Mouse (Mus musculus): ENCODE results near the gene Sdk2.

Sdk2 gene

DNA sequence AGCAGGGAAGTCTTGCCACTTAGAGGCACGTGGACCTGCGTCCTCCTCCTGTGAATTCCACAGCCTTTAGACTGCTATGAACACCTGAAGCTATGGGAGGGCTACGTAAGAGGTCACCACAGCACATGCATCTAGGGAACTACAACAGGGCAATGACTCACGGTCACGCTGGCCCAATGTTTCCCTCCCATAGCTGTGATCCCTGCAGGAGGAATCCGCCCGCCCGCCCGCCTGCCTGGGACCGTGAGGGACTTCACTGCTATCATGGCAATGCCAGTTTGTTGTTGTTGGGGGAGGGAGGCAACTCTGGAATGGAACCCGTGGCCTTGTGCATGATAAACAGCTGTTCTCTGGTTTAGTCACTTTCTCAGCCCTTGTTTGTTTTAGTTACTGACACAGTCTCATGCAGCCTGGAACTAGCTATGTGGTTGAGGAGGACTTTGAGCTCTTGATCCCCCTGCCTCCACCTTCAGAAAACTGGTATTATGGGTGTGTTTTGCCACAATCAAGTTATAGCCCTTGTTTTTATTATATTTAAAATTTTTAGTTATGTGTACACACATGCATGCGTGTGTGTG lies 249.8 kb downstream of the Sdk2 start:
- DNase-seq: no peak

DNA sequence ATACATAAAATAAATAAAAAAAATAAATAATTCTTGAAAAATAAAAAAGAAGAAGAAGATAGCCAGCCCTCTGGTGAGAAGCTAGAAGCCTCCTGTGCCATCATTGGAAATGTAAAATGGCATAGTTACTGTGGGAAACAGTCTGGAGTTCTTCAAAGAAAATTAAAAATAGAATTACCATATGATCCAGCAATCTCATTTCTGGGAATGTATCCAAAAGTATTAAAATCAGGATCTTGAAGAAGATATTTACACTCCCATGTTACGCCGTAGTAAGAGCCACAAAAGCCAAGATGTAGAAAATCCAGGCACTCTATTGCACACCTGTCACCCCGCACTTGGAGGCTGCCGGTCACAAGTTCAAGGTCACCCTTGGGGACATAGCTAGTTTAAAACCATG lies 250.4 kb downstream of the Sdk2 start:
- DNase-seq: no peak

DNA sequence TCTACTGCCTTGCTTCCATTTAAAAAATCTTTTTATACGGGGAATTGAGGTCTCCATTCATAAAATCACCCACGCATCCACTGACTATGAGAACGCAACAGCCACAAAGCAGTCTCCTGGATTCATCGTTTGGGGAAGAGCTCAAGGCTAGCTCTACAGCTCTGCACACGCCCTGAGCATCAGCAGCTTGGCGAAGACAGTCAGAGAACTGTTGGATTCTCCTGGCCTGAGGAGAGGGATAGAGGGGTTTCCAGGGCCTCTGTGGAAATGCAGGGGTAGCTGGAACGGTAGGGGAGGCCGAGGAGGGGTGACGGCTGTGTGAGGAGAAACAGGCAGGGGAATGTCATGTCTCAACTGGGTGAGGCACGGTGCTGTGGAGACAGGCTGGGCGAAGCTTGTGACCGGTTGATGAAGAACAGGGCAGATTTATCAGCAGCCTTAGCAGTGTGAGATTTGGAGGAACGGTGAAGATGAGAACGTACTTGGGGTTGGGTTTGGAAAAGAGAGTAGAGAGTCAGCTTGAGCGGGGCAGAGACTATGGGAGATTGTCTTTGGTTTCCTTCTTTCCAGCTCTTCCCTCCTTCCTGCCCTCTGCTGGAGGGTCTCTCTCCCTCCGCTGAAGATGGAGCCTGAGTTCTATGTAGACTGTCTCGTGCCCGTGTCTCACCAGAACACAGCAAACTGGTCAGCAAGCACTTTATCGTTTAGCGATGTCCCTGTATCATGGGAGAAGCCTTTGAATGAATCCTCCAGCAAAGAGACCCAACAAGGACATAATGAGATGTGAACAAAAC lies 255.1 kb downstream of the Sdk2 start:
- no peak for DNase-seq

DNA sequence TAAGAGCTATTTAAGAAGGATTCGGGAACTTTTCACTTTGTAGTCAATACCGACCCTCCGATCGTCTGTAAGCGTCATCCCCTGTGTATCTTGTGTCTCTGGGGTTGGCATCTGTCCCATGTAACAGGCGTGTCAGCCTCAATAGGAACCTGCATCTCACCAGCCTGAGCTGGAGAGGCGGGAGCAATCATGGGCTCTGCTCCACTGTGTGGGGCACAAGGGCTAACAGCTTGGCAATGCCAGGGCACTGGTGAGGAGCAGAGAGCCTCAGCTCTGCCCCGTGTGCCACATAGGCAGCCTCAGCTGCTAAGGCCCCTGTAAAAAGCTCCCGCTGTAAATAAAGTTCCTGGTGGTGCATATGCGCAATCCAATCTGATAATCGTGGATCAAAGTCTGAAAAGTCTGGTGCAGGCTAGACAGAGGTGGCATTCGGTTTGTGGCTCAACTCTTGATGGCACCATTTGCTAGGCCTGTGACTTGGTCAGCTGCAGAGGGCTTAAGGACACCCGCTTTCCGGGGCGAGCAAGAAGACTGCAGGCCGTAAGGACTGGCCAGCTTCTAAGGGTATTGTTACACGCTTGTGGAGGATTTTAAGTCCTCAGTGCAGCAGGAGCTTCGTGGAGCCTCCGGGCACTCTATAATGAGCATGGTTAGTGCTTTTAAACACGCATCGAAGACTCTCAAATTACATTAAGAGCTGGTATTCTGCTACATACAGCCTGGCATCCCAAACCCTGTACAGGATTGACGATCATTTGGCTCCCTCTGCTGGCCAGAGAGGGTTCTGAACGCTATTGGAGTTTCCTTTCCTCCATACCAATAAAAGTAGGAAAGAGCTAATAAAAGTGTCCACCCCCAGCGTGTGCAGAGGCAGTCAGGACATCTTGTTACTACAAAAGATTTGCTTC lies 256.0 kb downstream of the Sdk2 start:
- DNase-seq: peak; percentile 15 to 29

DNA sequence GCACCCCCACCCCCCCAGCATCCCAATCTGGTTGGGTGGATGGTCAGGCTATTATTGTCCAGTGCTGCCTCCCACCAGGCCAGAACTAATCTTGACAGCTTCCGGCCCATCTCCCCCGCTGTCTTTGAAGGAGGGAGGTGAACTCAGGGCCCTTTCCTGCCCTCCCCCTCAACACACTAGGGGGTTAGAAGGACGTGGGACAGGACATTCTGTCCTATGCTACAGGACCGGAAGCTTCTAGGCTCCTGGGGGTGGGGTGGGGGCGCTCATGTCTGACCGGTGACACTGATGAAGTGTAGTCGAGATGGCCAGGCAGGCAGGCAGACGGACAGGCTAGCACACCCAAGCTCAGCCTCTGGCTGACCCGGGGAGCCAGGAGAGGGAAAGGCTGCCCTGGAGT lies 259.8 kb downstream of the Sdk2 start:
- DNase-seq: no peak

DNA sequence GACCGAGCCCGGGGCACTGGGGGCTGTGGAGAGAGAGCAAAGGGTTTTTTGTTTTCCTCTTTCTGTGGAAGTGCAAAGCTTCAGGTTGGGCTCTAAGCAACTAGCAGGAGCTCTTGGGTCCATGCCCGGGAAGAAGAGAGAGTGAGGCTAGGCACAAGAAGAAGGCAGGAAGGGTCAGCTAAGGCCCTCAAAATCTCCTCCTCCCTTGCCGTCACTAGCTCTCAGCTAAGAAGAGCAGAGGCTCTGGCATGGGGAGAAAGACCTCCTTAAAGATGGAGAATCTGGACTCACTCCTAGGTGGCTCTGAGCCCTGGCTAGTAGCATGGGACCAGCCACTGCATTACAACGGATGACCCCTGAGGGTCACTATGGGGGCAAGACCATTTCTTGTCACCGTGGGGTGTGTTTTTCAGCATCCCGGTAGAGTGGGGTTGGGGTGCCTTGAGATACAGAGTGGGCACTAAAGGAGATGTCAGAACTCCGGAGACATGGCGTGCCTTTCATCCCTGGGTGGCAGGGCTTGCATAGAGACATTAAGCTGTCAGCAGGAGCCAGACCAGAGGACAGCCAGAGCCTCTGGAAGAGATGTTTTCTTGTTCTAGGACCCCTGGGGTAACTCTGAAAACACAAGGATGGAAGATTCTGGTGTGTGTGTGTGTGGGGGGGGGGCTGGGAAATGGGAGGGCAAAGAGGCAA lies 260.3 kb downstream of the Sdk2 start:
- DNase-seq: no peak

DNA sequence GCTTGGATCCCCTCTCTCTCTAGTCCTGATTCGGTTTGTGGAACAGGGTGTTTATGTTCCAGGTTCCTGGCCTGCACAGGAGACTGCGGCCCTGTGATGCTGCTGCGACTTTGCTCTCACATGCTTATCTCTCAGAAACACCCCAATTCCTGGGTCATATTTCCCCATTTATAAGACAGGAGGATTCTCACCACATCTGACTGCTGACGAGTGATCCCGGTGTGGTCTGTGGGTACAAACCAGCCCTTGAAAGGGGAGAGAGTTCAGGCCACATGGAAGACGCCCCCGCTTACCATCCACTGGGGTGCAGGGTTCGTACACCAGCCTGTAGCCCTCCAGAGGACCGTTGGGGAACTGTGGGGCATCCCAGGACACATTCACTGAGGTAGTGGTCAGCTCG lies 260.9 kb downstream of the Sdk2 start:
- DNase-seq: no peak

DNA sequence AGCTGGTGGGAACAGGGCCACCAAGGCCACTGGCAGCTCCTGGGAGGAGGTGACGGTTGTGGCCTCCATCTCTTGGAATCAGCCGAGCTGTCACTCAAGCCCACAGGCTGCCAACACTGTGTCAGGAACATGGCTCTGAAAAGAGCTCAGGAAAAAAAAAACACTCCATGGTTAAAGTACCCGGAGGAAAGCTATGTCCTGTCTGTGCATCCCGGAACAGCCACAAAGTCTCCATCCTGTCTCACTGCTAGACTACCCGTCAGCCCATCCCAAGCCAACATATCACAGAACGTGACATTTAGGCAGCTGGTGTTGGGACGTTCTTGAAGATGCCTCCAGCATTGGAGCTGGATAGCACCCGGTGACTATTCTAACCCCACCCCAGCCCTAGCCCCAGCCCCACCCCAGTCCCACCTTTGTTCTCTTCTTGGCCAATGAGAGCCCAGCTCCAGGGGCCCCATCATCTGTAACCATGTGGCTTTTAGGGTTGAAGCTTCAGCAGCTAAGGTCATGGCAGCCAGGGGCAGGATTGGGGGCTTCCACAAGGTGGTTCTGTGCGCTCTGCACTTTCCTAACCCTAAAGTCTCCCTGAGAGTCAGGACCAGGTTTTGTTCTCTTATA lies 263.4 kb downstream of the Sdk2 start:
- peak in 1 of 2 experiments; percentile 16 for DNase-seq

DNA sequence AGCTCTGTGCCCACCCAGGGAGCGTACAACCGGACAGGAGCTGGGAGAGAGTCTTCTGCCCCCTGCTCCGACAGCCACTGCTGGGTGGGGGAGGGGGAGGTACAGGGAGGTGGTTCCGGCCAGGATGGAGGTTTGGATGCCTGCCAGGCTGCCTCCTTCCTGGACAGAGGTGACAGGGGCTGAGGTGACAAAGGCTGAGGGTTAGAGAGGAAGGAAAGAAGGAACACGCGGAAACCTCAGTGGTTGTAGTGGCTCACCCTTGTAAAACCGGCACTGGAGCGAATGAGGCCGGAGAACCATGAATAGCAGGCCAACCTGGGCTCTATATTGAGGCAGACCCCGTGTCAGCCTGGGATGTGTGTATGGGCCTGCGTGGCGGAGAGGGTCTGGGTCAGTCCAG lies 264.4 kb downstream of the Sdk2 start:
- DNase-seq: peak in 1 of 2 experiments; percentile 14

DNA sequence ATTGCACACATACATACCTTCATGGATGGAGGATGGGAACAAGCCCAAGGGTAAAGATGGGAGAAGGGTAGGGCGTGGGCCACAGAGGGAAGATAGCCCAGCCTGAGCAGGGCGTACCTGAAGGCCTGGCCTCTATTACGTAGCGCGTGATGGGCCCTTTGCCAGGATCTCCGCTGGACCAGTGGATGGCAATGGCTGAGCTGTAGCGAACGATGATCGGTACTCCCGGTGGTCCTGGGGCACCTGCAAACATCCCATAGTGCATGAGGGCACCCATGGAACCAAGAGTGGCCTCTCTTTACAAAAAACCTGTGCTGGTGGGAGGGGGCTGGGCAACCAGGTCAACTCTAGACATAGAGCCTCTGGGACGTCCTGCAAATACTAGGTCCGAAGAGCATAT lies 266.8 kb downstream of the Sdk2 start:
- no peak for DNase-seq

DNA sequence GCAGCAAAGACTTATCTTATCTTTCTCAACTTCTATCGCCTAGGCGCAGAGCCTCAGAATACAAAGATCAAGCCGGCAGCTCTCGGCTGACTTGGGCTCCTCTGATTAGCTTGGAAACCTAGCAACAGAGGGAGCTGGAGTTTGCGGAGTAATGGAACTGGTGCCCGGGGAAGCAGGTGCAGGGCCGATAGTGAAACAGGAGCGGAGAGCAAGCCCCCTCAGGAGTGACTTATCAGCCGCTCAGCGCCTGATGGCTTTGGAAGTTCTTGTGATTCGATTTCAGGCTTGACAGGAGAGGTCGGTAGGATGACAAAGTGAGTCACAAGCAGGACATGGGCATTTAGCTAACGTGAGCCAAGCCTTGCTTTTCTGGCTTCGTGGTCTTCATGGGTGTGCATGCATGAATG lies 267.8 kb downstream of the Sdk2 start:
- DNase-seq: no peak

DNA sequence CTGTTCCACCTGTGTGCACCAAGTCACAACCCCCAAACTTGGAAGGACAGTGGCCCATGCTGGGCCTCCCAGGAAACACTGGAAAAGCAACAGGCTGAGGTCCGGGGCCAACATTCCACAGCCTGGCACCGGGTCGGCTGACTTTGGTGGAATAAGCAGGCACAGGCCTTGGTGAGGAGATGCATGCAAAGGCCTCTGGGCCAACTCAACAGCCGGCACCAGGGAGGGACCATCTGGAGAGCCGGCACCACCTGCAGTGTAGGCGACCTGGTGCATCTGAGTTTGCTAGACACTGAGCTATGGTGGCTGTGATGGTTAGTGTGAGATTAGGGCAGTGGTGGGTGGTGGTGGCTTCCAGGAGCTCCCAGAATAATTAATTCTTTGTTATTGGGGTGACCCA lies 268.8 kb downstream of the Sdk2 start:
- DNase-seq: no peak

DNA sequence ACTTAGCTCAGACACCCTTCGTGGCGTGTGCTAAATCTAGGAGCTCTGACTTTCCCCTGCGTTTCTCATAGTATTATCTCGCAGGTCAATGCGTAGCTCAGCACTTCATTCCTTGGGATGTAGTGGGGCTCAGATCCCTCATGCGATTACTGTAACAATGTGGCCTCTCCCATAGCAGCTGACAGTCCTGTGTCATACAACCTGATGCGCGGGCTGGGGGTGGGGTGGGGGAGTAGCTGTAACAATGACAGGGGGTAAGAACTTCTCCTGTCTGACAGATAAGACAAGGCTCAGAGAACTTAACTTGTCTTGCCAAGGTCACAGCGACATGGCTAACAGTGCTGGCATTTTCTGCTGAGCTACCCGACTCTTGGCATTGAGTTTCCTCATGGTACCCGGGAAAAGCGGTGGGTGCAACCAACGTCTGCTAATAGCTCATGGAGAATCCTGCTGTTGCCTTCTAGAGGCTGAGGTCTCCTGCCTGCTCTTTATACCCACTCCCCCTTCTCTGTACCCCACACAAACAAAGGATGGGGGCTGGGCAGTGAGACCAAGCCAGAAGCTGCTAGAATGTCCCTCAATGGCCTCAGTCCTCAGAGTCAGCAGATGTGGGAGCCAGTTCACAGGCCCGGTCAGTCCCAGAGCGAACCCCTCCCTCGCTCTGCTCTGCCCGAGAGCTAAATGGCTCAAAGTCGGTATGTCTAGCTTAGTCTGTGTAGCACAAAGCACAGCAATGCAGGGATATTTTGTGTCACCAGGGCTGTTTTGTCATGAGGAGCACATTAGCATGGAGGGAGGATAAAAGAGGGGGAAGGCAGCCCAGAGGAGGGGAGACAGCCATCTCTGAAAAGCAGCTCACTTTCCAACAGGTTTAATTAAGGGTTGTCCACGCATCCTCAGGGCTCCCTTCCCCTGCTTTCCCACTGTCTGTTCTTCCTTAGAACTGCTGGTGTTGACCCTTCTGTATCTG lies 269.5 kb downstream of the Sdk2 start:
- DNase-seq: no peak

DNA sequence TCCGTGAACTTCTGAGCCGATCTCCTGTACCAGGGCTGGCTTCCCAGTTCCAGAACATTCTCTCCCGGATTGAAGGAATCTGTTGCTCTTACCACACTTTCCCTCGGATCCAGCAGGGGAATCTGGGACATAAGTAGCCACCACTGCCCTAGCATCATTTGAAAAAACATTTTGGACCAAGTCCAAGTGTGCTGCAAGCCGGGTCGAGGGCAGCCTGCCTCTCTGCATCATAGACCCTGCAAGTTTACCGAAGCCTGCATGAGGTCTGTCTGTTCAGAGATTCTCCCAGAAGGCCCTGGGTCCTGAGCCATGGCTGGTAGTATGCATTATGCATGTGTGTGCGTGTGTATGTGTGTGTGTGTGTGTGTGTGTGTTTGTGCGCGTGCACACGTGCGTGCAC lies 271.0 kb downstream of the Sdk2 start:
- no peak for DNase-seq

DNA sequence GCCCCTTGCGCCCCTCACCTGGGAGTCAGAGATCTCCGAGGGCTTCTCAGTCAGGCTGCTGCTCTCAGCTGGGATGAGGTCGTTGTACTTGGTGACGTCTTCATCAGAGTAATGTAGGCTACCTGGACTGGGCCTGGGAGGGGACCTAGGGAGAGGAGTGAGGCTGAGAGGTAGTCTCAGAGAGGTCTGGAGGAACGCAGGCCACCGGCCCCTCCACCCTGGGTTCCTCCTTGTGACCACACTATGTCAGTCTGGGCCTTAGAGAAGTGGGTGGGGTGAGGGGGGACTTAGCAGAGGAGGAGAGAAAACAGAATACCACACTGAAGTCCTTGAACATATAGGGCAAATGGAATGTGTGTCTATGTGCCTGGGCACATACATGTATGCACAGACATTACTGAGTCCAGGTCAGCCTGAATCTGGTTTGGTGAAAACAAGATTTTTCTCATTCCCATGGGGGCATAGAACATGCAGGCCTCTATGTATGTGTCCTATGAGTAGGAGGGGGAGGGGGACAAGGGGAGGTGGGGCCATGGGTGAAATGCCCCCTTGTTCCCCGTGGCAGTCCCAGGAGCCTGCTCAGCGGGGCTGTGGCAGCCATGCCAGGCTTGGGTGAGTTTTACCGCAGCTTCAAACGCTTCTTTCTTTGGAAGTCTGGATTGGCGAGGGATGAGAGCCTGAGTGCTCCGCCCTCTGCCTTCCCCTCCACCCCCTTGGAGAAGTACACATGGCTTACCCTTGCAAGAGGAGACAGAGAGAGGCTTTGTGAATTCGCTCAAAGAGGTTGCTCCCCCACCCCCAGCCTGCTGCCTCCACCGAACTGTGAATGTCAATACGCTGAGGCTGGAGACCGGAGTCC lies 275.3 kb downstream of the Sdk2 start:
- DNase-seq: no peak

DNA sequence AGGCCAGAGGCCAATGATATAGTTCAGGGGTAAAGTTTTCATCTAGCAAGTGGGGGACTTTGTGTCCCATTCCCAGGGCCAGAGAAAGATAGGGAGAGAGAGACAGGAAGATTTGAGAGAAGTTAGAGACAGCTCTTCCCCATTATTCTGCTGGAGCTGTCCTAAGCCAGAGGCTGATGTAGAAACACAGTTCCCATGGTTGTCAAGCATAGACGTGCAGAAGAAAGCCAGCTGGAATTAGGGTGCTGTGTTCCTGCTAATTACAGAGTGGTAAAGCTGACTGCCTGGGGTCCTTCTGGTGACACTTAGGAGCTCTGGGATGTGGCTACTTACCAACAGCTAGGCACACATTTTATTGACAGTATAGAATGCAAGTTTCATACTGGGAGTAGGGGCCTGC lies 277.7 kb downstream of the Sdk2 start:
- DNase-seq: no peak

DNA sequence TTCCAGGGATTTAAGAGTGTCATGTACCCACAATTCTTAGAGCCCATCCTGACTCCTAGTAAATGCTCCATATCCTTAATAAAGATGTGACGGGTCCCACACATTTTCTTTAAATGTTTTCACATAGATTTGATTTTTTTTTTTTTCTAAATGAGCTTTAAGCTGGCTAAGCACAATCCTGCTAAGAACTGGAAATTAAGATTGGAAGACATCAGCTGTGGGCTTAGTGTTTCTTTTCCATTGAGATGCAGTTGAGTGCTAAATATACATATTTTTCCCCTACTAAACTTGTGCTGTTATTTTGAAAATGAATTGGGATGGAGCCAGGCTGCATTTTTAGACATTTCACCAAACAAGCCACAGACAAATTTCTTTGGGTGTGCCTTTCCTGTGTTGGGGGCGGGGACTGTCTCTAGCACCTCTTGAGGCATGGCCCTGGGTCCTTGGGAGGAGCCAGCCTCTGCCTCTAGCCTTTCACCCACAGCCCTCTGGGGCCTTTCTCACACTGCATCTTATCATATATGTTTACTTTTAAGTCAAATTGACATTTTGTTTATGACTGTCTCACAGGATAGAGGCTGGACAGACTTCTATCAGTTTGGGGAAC lies 278.6 kb downstream of the Sdk2 start:
- DNase-seq: no peak

DNA sequence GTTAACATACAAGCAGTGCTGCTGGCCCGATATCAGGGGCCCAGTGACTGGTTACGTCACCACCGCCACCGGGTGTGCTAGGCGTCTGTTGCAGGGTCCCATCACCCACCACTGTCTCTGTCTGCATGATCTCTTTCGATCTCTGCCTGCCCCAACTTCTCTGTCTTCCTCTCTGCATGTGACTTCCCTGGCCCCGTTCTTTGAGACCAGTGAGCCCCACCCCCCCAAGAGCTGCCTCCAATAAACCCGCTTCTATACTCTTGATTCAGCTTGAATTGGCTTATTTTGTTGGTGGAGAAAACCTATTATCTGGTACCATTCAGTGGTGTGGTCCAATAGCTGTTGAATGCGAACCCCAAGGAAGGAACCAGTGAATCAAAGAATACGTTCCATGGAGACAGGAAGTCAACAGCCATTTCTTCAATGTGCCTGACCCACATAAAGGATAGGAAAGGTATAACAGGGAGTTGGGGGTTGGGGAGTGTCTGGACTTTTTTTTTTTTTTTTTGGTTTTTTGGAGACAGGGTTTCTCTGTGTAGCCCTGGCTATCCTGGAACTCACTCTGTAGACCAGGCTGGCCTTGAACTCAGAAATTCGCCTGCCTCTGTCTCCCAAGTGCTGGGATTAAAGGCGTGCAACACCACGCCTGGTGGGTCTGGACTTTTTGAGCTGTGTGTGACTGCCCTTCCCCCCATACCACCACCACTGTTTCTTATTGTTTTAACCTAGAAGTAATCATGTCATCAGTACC lies 279.2 kb downstream of the Sdk2 start:
- no peak for DNase-seq

DNA sequence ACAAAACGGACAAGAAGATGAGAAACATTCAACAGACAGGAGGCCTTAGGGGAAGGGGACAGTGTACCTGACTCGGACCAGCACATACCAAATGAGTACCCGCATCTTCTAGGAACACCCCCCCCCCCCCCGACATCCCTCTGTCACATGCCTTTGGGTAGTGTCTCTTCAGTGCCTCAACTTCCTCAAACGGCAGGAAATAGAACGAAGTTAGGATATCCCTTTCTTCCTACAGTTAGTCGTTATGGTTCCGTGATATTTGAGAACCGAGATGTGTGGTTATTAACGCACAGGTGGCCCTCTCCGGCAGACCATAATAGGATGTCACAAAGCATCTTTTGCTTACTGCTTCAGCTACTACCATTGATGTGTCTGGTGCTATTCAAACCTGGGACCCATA lies 279.8 kb downstream of the Sdk2 start:
- DNase-seq: no peak

Data from thymus, adult 18-20 months (tissue).